Mouse (Mus musculus): ENCODE results near the gene Atp8a1.

DNA sequence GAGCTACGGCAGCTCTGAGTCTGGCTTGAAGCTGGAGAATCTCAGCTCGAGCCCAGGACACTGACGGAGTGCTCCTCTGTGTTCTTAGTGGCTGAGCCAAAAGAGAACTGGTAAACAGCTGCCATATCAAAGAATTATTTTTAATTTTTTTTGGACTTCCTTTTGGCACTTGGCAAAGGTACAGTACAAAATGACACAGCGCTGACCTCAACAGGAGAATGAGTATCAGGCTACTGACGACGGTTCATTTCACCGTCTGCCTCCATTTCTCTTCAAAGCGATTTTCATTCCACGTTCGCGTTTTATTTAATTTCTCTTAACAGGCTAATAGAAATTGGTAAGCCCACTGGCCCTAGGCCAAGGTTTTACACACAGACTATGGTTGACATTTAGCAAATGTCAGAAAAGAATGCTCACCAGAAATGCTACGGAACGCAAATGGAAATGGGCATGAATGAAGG, 177.8 kb downstream of the Atp8a1 start:
- TF ChIP-seq POLR2A (IDR thresholded peaks at IDR 0.05; ENCODE audit: control insufficient read depth, low read depth, low read length): no peak
- TF ChIP-seq CTCF (IDR thresholded peaks at IDR 0.05; ENCODE audit: control insufficient read depth, insufficient read depth, insufficient replicate concordance, low read depth, low read length): no peak
